Mouse (Mus musculus): ENCODE results near the gene Cnbd2.

The Cnbd2 gene

GRCm38 (mm10) chr2:156397988-156398387 lies 85.9 kb downstream of the Cnbd2 start:
- no peak for TF ChIP-seq GATA4 (IDR thresholded peaks at IDR 0.05; ENCODE audit: insufficient replicate concordance, low read length)

GRCm38 (mm10) chr2:156399485-156399884 lies 87.4 kb downstream of the Cnbd2 start:
- no peak for TF ChIP-seq GATA4 (IDR thresholded peaks at IDR 0.05; ENCODE audit: insufficient replicate concordance, low read length)

GRCm38 (mm10) chr2:156401331-156401730 lies 89.2 kb downstream of the Cnbd2 start:
- TF ChIP-seq GATA4 (IDR thresholded peaks at IDR 0.05; ENCODE audit: insufficient replicate concordance, low read length) = no peak

- TF ChIP-seq GATA4 (IDR thresholded peaks at IDR 0.05; ENCODE audit: insufficient replicate concordance, low read length) = no peak
Observed at GRCm38 (mm10) chr2:156402036-156402435, 89.9 kb downstream of the Cnbd2 start.

DNA sequence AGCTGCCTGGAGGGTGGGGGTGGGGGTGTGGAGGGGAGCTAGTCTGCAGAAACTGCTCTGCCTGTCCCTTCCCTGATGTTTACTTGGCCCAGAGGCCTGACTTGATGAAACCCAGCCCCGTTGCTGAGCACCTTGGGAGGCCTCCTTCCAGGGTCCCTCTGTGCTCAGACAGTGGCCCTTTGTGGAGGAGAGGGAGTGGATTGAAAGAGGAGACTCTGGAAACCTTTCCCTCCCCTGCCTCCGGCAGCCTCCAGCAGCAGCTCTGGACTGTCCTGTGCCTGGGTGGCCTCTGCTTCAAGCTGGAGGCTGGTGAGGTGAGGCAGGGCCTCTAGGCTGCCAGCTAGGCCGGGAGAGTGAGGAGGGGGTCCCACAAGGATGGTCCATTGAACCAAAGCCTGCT lies 94.9 kb downstream of the Cnbd2 start:
- no peak for TF ChIP-seq GATA4 (IDR thresholded peaks at IDR 0.05; ENCODE audit: insufficient replicate concordance, low read length)

DNA sequence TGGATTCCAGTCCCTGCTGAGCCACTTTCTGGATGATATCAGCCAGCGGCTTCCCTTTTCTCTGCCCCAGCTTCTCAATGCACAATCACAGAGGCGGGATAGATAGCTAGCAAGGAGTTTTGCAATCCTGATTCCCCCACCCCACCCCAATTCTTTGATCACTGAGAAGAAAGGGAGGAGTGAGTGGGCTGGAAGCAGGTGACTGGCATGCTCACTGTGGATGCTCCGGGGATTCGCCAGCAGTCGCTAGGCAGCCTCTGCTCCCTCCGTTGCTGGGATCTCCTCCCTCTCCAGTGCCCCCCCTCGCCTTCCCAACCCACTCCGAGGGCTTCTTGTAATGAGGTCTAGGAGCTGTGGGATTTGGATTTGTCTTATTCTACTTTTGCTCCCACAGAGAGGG lies 96.1 kb downstream of the Cnbd2 start:
- TF ChIP-seq GATA4 (IDR thresholded peaks at IDR 0.05; ENCODE audit: insufficient replicate concordance, low read length) = no peak

- no peak for TF ChIP-seq GATA4 (IDR thresholded peaks at IDR 0.05; ENCODE audit: insufficient replicate concordance, low read length)
Observed at GRCm38 (mm10) chr2:156414996-156415395, 102.9 kb downstream of the Cnbd2 start.

DNA sequence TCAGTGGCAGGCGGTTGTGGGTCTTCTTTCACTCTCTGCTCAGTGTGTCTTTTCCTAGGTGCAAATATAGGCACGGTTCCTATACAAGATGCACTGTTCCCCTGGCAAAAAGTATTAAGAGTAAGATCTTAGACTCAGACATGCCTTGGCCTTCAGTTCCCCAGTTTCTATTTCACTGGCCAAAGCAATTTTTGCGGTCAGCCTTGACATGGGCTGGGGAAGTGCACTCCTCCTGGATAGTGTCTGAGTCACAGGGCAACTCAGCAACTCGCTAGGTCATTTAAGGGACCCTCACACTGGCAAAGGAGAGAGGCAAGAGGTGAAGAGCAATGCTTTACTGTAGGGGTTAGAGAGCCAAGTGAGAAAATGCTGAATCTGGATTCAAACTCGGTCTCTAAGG lies 103.6 kb downstream of the Cnbd2 start:
- TF ChIP-seq GATA4 (IDR thresholded peaks at IDR 0.05; ENCODE audit: insufficient replicate concordance, low read length) = no peak

GRCm38 (mm10) chr2:156417194-156417593 lies 105.1 kb downstream of the Cnbd2 start:
- TF ChIP-seq GATA4 (IDR thresholded peaks at IDR 0.05; ENCODE audit: insufficient replicate concordance, low read length) = no peak

DNA sequence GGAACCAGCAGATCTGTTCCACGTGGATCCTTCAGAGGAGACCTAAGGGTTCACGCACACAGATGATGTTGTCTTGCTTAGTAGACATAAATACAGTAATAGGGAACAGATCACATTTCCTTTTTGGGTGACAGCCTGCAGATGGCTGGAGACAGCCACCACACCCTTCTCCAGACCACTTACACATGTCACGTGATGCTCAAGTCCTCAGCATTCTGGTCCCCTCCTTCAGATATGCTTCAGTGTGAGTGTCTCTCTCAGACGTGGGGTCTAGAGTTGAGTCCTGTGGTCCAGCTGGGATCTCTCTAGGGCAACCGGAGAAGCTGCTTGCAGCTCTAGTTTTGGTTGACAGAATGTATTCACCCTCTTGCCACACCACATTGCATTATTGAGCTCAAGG lies 106.4 kb downstream of the Cnbd2 start:
- no peak for TF ChIP-seq GATA4 (IDR thresholded peaks at IDR 0.05; ENCODE audit: insufficient replicate concordance, low read length)

DNA sequence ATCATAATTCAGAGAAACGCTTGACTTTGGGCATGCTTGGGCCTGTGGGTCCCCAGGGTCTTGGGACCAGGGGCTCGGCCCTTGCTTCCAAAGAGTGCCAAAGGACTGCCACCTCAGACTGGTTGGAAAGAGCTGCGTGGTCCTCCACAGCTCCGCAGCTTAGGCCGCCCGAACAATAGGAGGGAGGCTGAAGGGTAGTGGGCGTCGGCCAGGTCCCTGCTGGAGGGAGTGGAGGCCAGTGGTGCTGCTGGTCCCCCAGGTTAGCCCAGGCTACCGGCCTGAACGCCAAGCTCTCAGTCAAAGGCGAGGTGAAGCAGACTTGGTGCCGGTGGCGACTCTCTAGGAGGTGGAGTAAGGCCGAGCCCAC lies 108.2 kb downstream of the Cnbd2 start:
- no peak for TF ChIP-seq GATA4 (IDR thresholded peaks at IDR 0.05; ENCODE audit: insufficient replicate concordance, low read length)

DNA sequence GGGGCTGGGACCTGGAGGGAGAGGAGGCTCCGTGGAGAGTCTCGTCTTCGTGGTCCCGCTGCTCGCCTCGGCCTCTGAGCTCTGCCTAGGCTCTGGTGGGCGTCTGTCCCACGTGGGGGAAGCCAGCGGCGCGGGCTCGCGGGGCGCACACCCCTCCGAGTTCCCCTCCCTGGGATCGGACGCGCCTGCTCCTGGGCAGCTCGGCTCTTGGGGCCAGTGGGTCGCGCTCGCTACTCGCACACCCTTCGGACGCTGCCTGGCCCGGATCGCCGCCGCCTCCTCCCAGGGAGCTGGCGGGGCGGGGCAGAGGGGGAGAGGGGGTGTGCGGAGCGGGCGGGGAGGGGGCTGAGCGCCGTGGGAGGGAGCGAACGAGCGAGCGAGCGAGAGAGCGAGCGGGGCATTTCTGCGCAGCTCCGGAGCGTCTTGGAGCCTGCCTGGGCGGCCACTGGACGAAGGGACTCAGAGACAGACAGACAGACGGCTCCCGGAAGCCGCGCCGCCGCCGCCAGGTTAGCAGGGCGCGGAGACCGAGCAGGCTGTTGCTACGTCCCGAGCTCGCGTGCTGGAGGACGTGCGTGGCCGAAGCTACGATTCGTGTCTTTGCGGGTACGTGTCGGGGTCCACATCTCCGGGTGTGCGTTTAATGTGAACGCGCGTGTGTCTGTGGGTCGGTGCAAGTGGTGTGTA lies 108.7 kb downstream of the Cnbd2 start, which contains the start of gene Epb41l1:
TSS of gene Epb41l1 (plus strand) at position 216 of the 687 bp plus-strand sequence.
- TF ChIP-seq GATA4 (IDR thresholded peaks at IDR 0.05; ENCODE audit: insufficient replicate concordance, low read length) = no peak

GRCm38 (mm10) chr2:156421381-156422110 lies 109.4 kb downstream of the Cnbd2 start:
- no peak for TF ChIP-seq GATA4 (IDR thresholded peaks at IDR 0.05; ENCODE audit: insufficient replicate concordance, low read length)

- no peak for TF ChIP-seq GATA4 (IDR thresholded peaks at IDR 0.05; ENCODE audit: insufficient replicate concordance, low read length)
Observed at GRCm38 (mm10) chr2:156422631-156423030, 110.5 kb downstream of the Cnbd2 start.

DNA sequence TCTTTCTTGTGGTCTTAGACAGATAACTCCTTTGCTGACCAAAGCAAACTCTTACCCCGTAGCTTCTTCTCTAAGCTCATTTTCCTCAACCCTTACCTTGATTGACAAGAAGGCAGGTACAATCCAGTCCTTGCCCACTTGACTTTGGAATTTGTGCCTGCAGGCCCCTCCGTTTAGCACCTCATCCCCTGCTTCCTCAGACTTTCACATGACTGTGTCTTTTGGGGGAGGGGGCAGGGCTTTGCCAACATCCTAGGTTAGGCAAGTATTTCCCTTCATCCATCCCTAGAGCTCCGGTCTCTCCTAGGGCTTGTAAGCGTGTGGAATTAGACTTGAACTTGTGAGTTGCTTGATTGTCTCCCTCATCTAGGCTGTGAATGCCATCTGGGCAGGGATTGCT lies 111.6 kb downstream of the Cnbd2 start:
- no peak for TF ChIP-seq GATA4 (IDR thresholded peaks at IDR 0.05; ENCODE audit: insufficient replicate concordance, low read length)
